ENCODE assay signal across 8 mouse cellular contexts in genomic region chr6:4557678-4558077, GRCm38 (mm10). TPM values are rescaled to one million over a fixed set of nuclear protein-coding genes. Genes with fewer than 3 reads are reported as not detected.
DNase-seq lines count a peak whose midpoint lies in the region; ATAC-seq and TF ChIP-seq lines count a peak whose summit lies in the region.

No protein-coding gene starts in this region.

- 20% methylated on average over 7 of the region's 7 CpGs for WGBS in bone marrow, adult 2 months
- WGBS in intestine, embryonic 15.5 days = 21% methylated on average over 7 of the region's 7 CpGs

- TF ChIP-seq POLR2A in bone marrow, adult 2 months (IDR thresholded peaks at IDR 0.05; ENCODE audit: borderline replicate concordance, control insufficient read depth, low read depth, low read length) = no peak

- H3K36me3 ChIP-seq in intestine, embryonic 15.5 days = no peaks in the 10 kb centered on the region

- H3K27me3 ChIP-seq in intestine, embryonic 15.5 days (replicated peaks) = no peaks in the 10 kb centered on the region

- DNase-seq in CD4-positive, CD25-positive, alpha-beta regulatory T cell, adult 2 months (ENCODE audit: low read depth, low spot score) = peak; percentile 8
- peak; percentile 34 to 47 for DNase-seq in frontal cortex, postnatal 10 days (ENCODE audit: low spot score in 2 of 2)
- peak; percentile 31 for DNase-seq in left cerebral cortex, postnatal 4 days
- DNase-seq in c-Kit-positive CD71-positive TER-119-positive erythroid progenitor cells, embryonic 14.5 days (ENCODE audit: low spot score) = no peak

- no peak overlapping the region for H3K9ac ChIP-seq in intestine, embryonic 15.5 days

- intact Hi-C loops in left cerebral cortex, postnatal 4 days (cut with DNase I) = loop anchor here (10.0 kb wide), 1 partner anchor 827 kb away; the partner anchor contains the start of gene Asb4

- H3K4me1 ChIP-seq in bone marrow, adult 2 months (ENCODE audit: control insufficient read depth, insufficient read depth, low read length) = no peaks in the 10 kb centered on the region
- H3K4me1 ChIP-seq in intestine, embryonic 15.5 days (replicated peaks) = 0 out of 2 replicates have a peak, but pooled peaks cover 2% of the 10 kb centered on the region

- TF ChIP-seq CTCF in bone marrow, adult 2 months (IDR thresholded peaks at IDR 0.05; ENCODE audit: control insufficient read depth, insufficient read depth, low read length) = peak; percentile 57

- no peaks in the 10 kb centered on the region for H3K9me3 ChIP-seq in intestine, embryonic 15.5 days

- no peak for ATAC-seq in CD4-positive, CD25-positive, alpha-beta regulatory T cell, adult 4 months
- ATAC-seq in intestine, embryonic 15.5 days = peak; percentile 55; the same call in 1 of the 2 replicates
- 0 out of 2 replicates have a peak, but pooled peaks have one; percentile 41 for ATAC-seq in megakaryocyte-erythroid progenitor cell, adult 5-6 weeks (replicated peaks; ENCODE audit: low FRiP score, low TSS enrichment, poor library complexity, severe bottlenecking)

- no peak overlapping the region for H3K27ac ChIP-seq in bone marrow, adult 2 months (ENCODE audit: control insufficient read depth, insufficient read depth, low read depth, low read length, poor library complexity)
- H3K27ac ChIP-seq in intestine, embryonic 15.5 days = no peak overlapping the region

- H3K4me3 ChIP-seq in bone marrow, adult 2 months (replicated peaks; ENCODE audit: control insufficient read depth, low read depth, low read length) = no peak overlapping the region
- H3K4me3 ChIP-seq in intestine, embryonic 15.5 days (replicated peaks) = no peak overlapping the region

- H3K4me2 ChIP-seq in intestine, embryonic 15.5 days (replicated peaks) = no peak overlapping the region

RNA-seq across cellular contexts. Expression of gene Casd1, which starts 43.0 kb away (rescaled TPM):
- polyA plus RNA-seq in CD4-positive, CD25-positive, alpha-beta regulatory T cell, adult 4 months (2017; shearing (Covaris generic)) = 10 to 100 TPM; 10.1 to 12.2 TPM
- 3.3 and 6.2 TPM in 2 replicates for polyA plus RNA-seq in bone marrow, adult 2 months (2011; ENCODE audit: insufficient read depth, insufficient read length, low replicate concordance, missing spikeins)
- polyA plus RNA-seq in intestine, embryonic 15.5 days (2015; fragmentation: Nextera tagmentation; extraction: Ambion mirVana) = 20.3 and 22.7 TPM in 2 replicates
- 10 to 100 TPM; 46.1 to 46.4 TPM for total RNA-seq in left cerebral cortex, postnatal 4 days (2021)
- 17.0 and 20.7 TPM in 2 replicates for total RNA-seq in megakaryocyte-erythroid progenitor cell, adult 5-6 weeks (2014; fragmentation: Nextera tagmentation)
- 75.4 and 81.7 TPM in 2 replicates for total RNA-seq in megakaryocyte-erythroid progenitor cell, adult 5-6 weeks (2017)

RNA-seq across cellular contexts. Expression of gene Col1a2, which starts 53.1 kb away (rescaled TPM):
- under 1 TPM in 1 of 2 experiments, not detected in 1; 0.14 TPM for polyA plus RNA-seq in CD4-positive, CD25-positive, alpha-beta regulatory T cell, adult 4 months (2017; shearing (Covaris generic))
- 35.5 and 49.6 TPM in 2 replicates for polyA plus RNA-seq in bone marrow, adult 2 months (2011; ENCODE audit: insufficient read depth, insufficient read length, low replicate concordance, missing spikeins)
- 472 and 528 TPM in 2 replicates for polyA plus RNA-seq in intestine, embryonic 15.5 days (2015; fragmentation: Nextera tagmentation; extraction: Ambion mirVana)
- total RNA-seq in left cerebral cortex, postnatal 4 days (2021) = 10 to 100 TPM; 67.5 to 70.6 TPM
- total RNA-seq in megakaryocyte-erythroid progenitor cell, adult 5-6 weeks (2014; fragmentation: Nextera tagmentation) = 0.26 and 0.37 TPM in 2 replicates
- total RNA-seq in megakaryocyte-erythroid progenitor cell, adult 5-6 weeks (2017) = 0.80 and 0.91 TPM in 2 replicates

Comparison
In these comparisons a context has a peak if more than half of its experiments do, and no peak if none do; other contexts are left out.
1. RNA of gene Col1a2, which starts 53.1 kb away (polyA plus RNA-seq): 472 to 528 TPM in intestine, embryonic 15.5 days and 35.5 to 49.6 TPM in bone marrow, adult 2 months; 0.14 TPM in CD4-positive, CD25-positive, alpha-beta regulatory T cell, adult 4 months; every median in the first group is over 10 times any median in the second.